Mouse (Mus musculus): ENCODE results near the gene Astn2.

DNA sequence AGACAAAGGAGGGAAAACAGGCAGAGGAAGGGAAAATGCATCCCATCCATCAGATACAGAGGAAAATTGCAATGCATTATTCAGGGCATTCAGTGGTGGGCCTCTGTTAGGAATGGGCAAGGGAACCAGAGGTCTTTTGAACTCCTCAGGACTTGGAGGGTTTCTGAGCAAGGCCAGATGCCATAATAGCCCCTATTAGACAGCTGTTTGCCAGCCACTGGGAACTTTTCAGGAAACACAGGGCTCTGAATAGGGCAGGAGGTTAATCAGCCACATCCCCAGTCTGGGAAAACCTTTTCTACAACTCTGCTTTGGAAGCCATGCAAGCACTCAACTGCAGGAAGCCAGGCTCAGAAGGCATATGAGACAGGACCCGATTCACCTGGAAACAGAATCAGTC lies 38.9 kb downstream of the Astn2 start:
- no peak for TF ChIP-seq CTCF (IDR thresholded peaks at IDR 0.05; ENCODE audit: insufficient read depth, low read depth, low read length)
- TF ChIP-seq POLR2A (IDR thresholded peaks at IDR 0.05; ENCODE audit: insufficient read depth, low read depth, low read length) = no peak
